Mouse (Mus musculus) kidney, postnatal 36 days (tissue): ENCODE results near the gene Rbm47.

Source experiments
- DNase-seq, 2 experiments: peaks; one replicate each; pipeline ENCODE4 v3.0.0; 2021 to 2022; ENCODE audit warnings: mixed read lengths in 2 of 2

Rbm47 gene

DNA sequence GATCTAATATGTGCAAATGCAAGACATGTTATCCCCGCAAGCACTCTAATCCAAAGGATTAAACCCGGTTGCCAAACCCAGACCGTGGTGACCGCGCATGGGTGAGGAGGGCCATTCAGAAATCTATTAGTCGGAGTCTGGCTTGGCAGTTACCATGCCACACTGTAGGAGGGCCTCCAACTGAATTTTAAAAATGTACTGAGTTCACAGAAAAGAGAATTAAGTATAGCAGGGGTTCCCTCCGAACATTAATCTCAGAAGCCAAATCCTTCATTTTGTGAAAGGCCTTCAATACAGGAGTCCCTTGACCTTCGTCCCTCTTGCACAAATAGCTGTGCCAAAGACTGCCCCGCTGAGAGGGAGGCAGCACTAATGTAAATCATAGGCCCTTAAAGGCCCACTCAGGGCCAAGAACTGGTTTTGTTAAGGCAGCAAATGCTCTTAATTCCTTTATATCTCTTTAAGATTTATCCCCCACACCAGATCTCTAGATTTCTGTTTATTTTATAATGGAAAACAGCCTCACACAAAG lies 16.4 kb downstream of the Rbm47 start:
- DNase-seq, result peak; percentile 31 to 35

GRCm38 (mm10) chr5:66154616-66155015 lies 18.3 kb downstream of the Rbm47 start:
- DNase-seq, result no peak

DNA sequence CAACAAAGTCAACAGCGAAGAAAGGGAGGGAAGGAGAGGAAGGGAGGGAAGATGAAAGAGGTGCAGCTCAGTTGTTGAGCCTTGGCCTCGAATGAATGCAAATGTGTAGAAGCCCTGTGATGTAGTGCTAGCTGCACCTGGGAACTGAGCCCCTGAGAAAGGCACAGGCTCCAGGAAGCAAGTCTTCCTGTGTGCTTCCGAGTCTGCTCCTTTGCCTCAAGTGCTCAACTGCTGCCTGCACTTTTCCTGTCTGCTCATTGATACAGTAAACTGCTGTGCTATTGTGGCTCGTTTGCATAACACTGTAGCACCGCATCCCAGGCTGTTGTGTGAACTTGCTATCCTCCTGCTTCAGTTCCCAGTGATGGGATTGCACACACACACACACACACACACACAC lies 19.4 kb downstream of the Rbm47 start:
- DNase-seq, result no peak

DNA sequence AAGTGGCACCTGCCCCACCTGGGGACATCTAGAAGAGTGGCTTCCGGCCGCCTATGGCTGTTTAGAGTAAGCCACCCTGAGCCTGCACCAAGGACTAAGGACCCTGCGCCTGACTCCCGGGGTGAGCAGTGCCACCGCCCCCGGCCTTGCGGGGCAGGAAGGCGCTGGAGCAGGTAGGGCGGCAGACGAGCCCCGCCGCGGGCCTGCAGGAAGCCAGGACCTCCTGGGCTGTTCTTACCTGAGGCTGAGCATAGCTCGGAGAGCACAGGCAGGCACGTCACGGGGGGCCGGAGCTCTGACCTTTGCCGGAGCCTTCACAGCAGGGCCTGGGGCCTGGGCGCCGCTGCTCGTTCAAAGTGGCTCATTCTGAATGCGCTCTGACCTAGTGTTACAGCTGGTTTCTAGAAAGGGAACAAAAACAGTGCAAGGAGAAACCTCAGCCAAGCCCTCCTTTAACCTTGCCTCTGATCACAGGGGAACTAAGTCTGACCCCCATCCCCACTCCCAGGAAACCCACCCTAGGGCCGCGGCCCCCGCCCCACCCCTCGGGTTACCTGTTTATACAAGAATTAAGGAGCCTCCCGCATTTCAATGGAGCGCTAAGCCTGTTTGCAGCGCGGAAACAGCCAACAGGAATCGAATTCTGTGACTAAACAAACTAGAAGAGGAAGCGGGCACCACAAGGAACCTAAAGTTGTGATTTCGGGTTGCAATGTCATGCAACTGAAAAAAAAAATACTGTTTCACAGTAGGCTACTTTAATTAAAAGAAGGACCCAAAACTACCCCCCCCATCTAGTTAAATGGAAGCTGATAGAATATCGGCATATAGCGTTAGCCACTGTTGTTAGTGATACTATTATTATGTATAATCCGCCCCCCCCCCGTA lies 21.4 kb downstream of the Rbm47 start:
- DNase-seq, result peak; percentile 79 to 80

GRCm38 (mm10) chr5:66150706-66151300 lies 22.1 kb downstream of the Rbm47 start:
- DNase-seq, result peak; percentile 80 to 83

GRCm38 (mm10) chr5:66150106-66150705 lies 22.7 kb downstream of the Rbm47 start:
- peak; percentile 21 to 32 for DNase-seq

GRCm38 (mm10) chr5:66149571-66149970 lies 23.3 kb downstream of the Rbm47 start:
- DNase-seq, result no peak

DNA sequence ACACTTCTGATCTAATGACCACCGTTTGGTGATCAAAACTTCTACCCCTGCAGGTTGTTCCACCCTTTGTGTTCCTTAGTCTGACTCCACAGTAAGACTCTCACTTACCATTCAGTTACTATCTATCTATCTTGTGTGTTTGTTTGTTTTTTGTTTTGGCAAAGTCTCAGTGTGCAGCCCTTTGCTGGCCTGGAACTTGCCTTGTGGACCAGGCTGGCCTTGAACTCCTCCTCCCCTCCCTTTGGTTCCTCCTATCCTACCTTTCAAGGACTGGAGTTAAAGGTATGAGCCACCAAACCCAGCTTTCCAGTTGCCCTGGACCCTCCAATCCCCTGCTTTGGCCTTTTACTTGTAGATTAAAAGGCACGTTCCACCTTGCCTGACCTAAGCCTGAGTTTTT lies 23.8 kb downstream of the Rbm47 start:
- DNase-seq, result no peak

DNA sequence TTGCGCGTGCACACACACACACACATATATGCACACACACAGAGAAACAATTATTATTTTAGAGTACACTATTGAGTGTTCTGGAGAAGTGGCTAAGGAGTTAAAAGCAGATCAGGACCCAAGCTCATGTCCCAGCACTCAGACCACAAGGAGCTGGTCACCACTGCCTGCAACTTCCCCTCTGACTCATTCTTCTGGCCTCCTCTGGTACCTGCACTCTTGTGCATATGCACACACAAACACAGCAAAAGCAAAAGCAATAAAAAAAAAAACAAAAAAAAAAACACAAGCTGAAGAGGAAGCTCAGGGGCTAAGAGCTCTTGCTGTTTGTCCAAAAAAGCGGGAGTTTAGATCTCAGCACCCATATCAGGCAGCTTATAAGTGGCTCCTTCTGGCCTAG lies 25.6 kb downstream of the Rbm47 start:
- no peak for DNase-seq

- no peak for DNase-seq
Observed at GRCm38 (mm10) chr5:66145583-66145982, 27.3 kb downstream of the Rbm47 start.

- DNase-seq, result peak in 1 of 2 experiments; percentile 19
Observed at GRCm38 (mm10) chr5:66143093-66144032, 29.6 kb downstream of the Rbm47 start.

DNA sequence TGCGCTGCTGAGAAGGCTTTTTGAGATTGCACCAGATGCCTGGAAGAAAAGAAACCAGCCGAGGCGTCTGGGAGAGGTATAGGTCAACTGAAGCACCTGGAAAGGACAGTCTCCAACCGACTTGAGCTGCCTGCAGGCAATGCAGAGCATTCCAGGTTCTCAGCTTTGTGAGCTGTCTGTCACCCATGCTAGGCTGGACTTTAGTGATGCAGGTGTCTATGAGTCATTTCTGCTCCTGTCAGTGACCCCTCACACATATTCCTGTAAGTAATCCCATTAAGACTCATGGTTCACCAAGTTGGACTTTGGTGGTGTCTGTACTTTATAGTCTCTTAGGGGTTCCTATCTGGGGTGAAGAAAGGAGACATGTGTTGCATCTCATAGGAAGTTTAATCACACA lies 31.4 kb downstream of the Rbm47 start:
- DNase-seq, result peak in 1 of 2 experiments; percentile 54

GRCm38 (mm10) chr5:66139634-66140295 lies 33.2 kb downstream of the Rbm47 start:
- DNase-seq, result peak; percentile 61 to 77

DNA sequence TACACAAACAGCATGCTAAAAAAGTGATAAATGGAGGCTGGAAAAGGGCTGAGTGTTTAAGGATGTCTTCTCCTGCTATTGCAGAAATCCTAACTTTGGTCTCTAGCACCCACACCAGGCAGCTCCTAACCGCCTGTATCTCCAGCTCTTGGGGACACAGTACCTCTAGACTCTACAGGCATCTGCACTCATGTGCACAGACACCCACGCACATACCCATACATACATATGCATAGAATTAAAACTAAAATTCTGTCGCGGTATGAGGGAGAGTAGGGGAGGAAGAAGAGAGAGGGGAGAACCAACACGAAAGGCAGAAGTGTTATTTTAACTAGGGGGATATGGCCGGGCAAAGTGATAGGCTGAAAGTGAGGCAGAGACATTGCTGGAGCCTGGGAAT lies 33.7 kb downstream of the Rbm47 start:
- no peak for DNase-seq

- DNase-seq, result no peak
Observed at GRCm38 (mm10) chr5:66138597-66138996, 34.3 kb downstream of the Rbm47 start.

DNA sequence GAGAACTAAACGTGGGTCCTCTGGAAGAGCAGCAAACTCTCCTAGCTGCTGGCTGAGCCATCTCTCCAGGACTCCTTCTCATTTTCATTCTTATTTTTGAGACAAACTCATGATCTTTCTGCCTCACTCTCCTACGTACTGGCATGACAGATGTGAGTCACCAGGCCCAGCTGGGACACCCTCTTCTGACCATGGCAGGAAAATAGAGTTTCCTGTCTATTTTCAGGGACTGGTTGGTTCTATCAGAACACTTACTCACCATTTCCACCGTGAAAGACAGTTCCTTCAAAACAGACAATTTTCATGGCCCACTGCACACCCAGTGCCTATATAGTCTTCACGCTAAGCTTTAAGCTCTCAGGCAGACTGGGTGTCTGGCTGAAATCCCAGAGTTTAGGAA lies 35.7 kb downstream of the Rbm47 start:
- no peak for DNase-seq

GRCm38 (mm10) chr5:66135853-66136210 lies 37.1 kb downstream of the Rbm47 start:
- no peak for DNase-seq

- DNase-seq, result no peak
Observed at GRCm38 (mm10) chr5:66135161-66135852, 37.6 kb downstream of the Rbm47 start.

- DNase-seq, result no peak
Observed at GRCm38 (mm10) chr5:66134578-66134977, 38.3 kb downstream of the Rbm47 start.

DNA sequence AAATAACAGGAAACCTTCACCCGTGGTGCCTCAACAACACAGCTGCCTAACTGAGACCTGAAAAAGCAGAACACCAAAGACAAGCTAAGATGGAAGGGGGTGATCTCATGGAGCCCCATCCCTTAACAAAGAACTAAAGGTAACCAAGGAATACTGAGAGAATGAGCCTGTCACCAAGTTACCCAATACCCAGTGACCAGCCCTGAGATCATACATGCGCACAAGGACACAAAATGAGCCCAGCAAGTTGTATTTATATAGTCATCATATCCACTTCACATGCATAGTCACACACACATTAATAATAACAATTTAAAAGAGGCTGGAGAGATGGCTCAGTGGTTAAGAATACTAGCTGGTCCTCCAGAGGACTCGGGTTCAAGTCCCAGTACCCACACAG lies 44.0 kb downstream of the Rbm47 start:
- no peak for DNase-seq

GRCm38 (mm10) chr5:66125418-66125817 lies 47.5 kb downstream of the Rbm47 start:
- peak in 1 of 2 experiments; percentile 27 for DNase-seq
